19 mouse cellular contexts compared by ENCODE assay signal in genomic region chr13:75807969-75808368, GRCm38 (mm10).
"Had no signal": no experiment of that assay in that cellular context is flagged by ENCODE, and none has a peak within 500 bp of the region (broad histone marks: within the 10 kb centered on the region; RNA-seq: fewer than 3 reads in every experiment).

No protein-coding gene starts in this region.

- H3K4me2 ChIP-seq: liver, embryonic 13.5 days; liver, embryonic 15.5 days; lung, embryonic 14.5 days; midbrain, embryonic 12.5 days; neural tube, embryonic 13.5 days; neural tube, embryonic 15.5 days had no signal

- H3K27me3 ChIP-seq: liver, embryonic 13.5 days; liver, embryonic 15.5 days; midbrain, embryonic 12.5 days; neural tube, embryonic 13.5 days; neural tube, embryonic 15.5 days had no signal

- H3K4me1 ChIP-seq: liver, embryonic 13.5 days; liver, embryonic 15.5 days; midbrain, embryonic 10.5 days; midbrain, embryonic 12.5 days; neural tube, embryonic 13.5 days; neural tube, embryonic 15.5 days had no signal

- DNase-seq: liver, embryonic 13.5 days; lung, adult 18-20 months; lung, embryonic 14.5 days; midbrain, embryonic 14.5 days; retina, postnatal 1 day; right cerebral cortex, adult 18-20 months; right cerebral cortex, postnatal 25 days; right cerebral cortex, postnatal 4 days; spleen, adult 18-20 months; thymus, adult 18-20 months; thymus, postnatal 14 days; thymus, postnatal 36 days had no signal

- H3K27ac ChIP-seq: liver, embryonic 13.5 days; liver, embryonic 15.5 days; midbrain, embryonic 10.5 days; midbrain, embryonic 12.5 days; neural tube, embryonic 13.5 days; neural tube, embryonic 15.5 days had no signal

- H3K9me3 ChIP-seq: liver, embryonic 13.5 days; liver, embryonic 15.5 days; midbrain, embryonic 10.5 days; midbrain, embryonic 12.5 days; neural tube, embryonic 13.5 days; neural tube, embryonic 15.5 days had no signal

- ATAC-seq: midbrain, embryonic 16.5 days had no signal

- H3K9ac ChIP-seq: liver, embryonic 13.5 days; liver, embryonic 15.5 days; lung, embryonic 14.5 days; midbrain, embryonic 12.5 days; neural tube, embryonic 13.5 days; neural tube, embryonic 15.5 days had no signal

- H3K36me3 ChIP-seq: liver, embryonic 13.5 days; liver, embryonic 15.5 days; midbrain, embryonic 10.5 days; midbrain, embryonic 12.5 days; neural tube, embryonic 13.5 days; neural tube, embryonic 15.5 days had no signal

- H3K4me3 ChIP-seq: liver, embryonic 13.5 days; liver, embryonic 15.5 days; midbrain, embryonic 10.5 days; midbrain, embryonic 12.5 days; myocyte; neural tube, embryonic 13.5 days; neural tube, embryonic 15.5 days had no signal
